4 mouse cellular contexts compared by ENCODE assay signal in genomic region chr1:106736211-106736610, GRCm38 (mm10).
"Had no signal": no experiment of that assay in that cellular context is flagged by ENCODE, and none has a peak within 500 bp of the region (broad histone marks: within the 10 kb centered on the region; RNA-seq: fewer than 3 reads in every experiment).

No protein-coding gene starts in this region.

- H3K27ac ChIP-seq: neural tube, embryonic 15.5 days; stomach, embryonic 15.5 days; stomach, postnatal 0 days had no signal

- H3K27me3 ChIP-seq: neural tube, embryonic 15.5 days; stomach, embryonic 15.5 days had no signal

- H3K4me3 ChIP-seq: neural tube, embryonic 15.5 days; stomach, embryonic 15.5 days had no signal

- H3K9ac ChIP-seq: neural tube, embryonic 15.5 days; stomach, embryonic 15.5 days had no signal

- DNase-seq: thymus, adult 18-20 months had no signal

- H3K9me3 ChIP-seq: neural tube, embryonic 15.5 days; stomach, embryonic 15.5 days had no signal

- H3K4me1 ChIP-seq: neural tube, embryonic 15.5 days; stomach, embryonic 15.5 days had no signal

- H3K4me2 ChIP-seq: neural tube, embryonic 15.5 days; stomach, embryonic 15.5 days had no signal
